17 mouse cellular contexts compared by ENCODE assay signal in genomic region chr17:3223721-3224120, GRCm38 (mm10).
DNase-seq lines count a peak whose midpoint lies in the region; ATAC-seq and TF ChIP-seq lines count a peak whose summit lies in the region.
"Had no signal": no experiment of that assay in that cellular context is flagged by ENCODE, and none has a peak within 500 bp of the region (broad histone marks: within the 10 kb centered on the region; RNA-seq: fewer than 3 reads in every experiment).

No protein-coding gene starts in this region.

- no peak for TF ChIP-seq CTCF in gastrocnemius, adult 2 months (IDR thresholded peaks at IDR 0.05)

- no peaks in the 10 kb centered on the region; the same call in 1 of the 2 replicates for H3K36me3 ChIP-seq in liver, embryonic 11.5 days (ENCODE audit: control insufficient read depth, insufficient read depth, low read length)
- 0 out of 2 replicates have a peak, but pooled peaks cover 8% of the 10 kb centered on the region for H3K36me3 ChIP-seq in liver, embryonic 12.5 days
- no peaks in the 10 kb centered on the region for H3K36me3 ChIP-seq in neural tube, embryonic 15.5 days
- H3K36me3 ChIP-seq: embryonic facial prominence, embryonic 12.5 days; heart, embryonic 12.5 days; liver, embryonic 15.5 days; midbrain, embryonic 15.5 days had no signal

- WGBS in liver, embryonic 11.5 days = 40% methylated on average over 3 of the region's 3 CpGs
- 38% methylated on average over 3 of the region's 3 CpGs for WGBS in liver, embryonic 12.5 days (ENCODE audit: insufficient replicate concordance)
- 84% methylated on average over 3 of the region's 3 CpGs for WGBS in neural tube, embryonic 15.5 days

- intact Hi-C loops in gastrocnemius, adult 2 months (cut with DNase I) = loop anchor here (1.0 to 2.0 kb wide), 3 partner anchors 19 to 139 kb away; partner anchors contain the start of gene Scaf8

- peak overlapping the region; percentile 35; the same call in 1 of the 2 replicates for H3K27ac ChIP-seq in gastrocnemius, adult 2 months
- peak overlapping the region; percentile 41; the same call in 1 of the 2 replicates for H3K27ac ChIP-seq in liver, embryonic 11.5 days (ENCODE audit: low read depth, low read length)
- H3K27ac ChIP-seq in liver, embryonic 12.5 days = no peak overlapping the region
- 0 out of 2 replicates have a peak overlapping the region, but pooled peaks have one; percentile 4 for H3K27ac ChIP-seq in neural tube, embryonic 15.5 days (replicated peaks)
- H3K27ac ChIP-seq: embryonic facial prominence, embryonic 12.5 days; forebrain, embryonic 10.5 days; hindbrain, embryonic 10.5 days; kidney, embryonic 15.5 days; liver, embryonic 15.5 days; midbrain, embryonic 10.5 days; midbrain, embryonic 15.5 days had no signal

- H3K27me3 ChIP-seq in liver, embryonic 11.5 days (replicated peaks; ENCODE audit: control insufficient read depth, insufficient read depth, low read length) = no peaks in the 10 kb centered on the region
- no peaks in the 10 kb centered on the region for H3K27me3 ChIP-seq in liver, embryonic 12.5 days (replicated peaks)
- H3K27me3 ChIP-seq in neural tube, embryonic 15.5 days (replicated peaks) = no peaks in the 10 kb centered on the region
- H3K27me3 ChIP-seq: embryonic facial prominence, embryonic 12.5 days; heart, embryonic 12.5 days; kidney, embryonic 15.5 days; liver, embryonic 15.5 days; midbrain, embryonic 15.5 days had no signal

- H3K9me3 ChIP-seq in liver, embryonic 11.5 days (ENCODE audit: control insufficient read depth, low read length) = no peaks in the 10 kb centered on the region
- H3K9me3 ChIP-seq in liver, embryonic 12.5 days (replicated peaks) = no peaks in the 10 kb centered on the region
- no peaks in the 10 kb centered on the region for H3K9me3 ChIP-seq in neural tube, embryonic 15.5 days (replicated peaks)
- H3K9me3 ChIP-seq: embryonic facial prominence, embryonic 12.5 days; forebrain, embryonic 10.5 days; heart, embryonic 12.5 days; hindbrain, embryonic 10.5 days; kidney, embryonic 15.5 days; liver, embryonic 15.5 days; midbrain, embryonic 10.5 days; midbrain, embryonic 15.5 days had no signal

- ATAC-seq in liver, embryonic 11.5 days (replicated peaks; ENCODE audit: low FRiP score) = 0 out of 2 replicates have a peak, but pooled peaks have one; percentile 13
- no peak for ATAC-seq in liver, embryonic 12.5 days
- ATAC-seq in neural tube, embryonic 15.5 days (ENCODE audit: low FRiP score) = no peak
- ATAC-seq: midbrain, embryonic 15.5 days had no signal

- H3K4me1 ChIP-seq in liver, embryonic 11.5 days (replicated peaks; ENCODE audit: control insufficient read depth, insufficient read depth, low read length) = peaks cover 25% of the 10 kb centered on the region
- peaks cover 59% of the 10 kb centered on the region for H3K4me1 ChIP-seq in liver, embryonic 12.5 days
- H3K4me1 ChIP-seq in neural tube, embryonic 15.5 days = peaks cover 14% of the 10 kb centered on the region
- H3K4me1 ChIP-seq: embryonic facial prominence, embryonic 12.5 days; forebrain, embryonic 10.5 days; hindbrain, embryonic 10.5 days; midbrain, embryonic 10.5 days; midbrain, embryonic 15.5 days had no signal

- no peak overlapping the region for H3K4me3 ChIP-seq in gastrocnemius, adult 2 months
- H3K4me3 ChIP-seq in liver, embryonic 11.5 days (ENCODE audit: low read depth, low read length) = no peak overlapping the region
- no peak overlapping the region for H3K4me3 ChIP-seq in liver, embryonic 12.5 days
- no peak overlapping the region for H3K4me3 ChIP-seq in neural tube, embryonic 15.5 days (replicated peaks)
- H3K4me3 ChIP-seq: embryonic facial prominence, embryonic 12.5 days; forebrain, embryonic 10.5 days; heart, embryonic 12.5 days; hindbrain, embryonic 10.5 days; kidney, embryonic 15.5 days; liver, embryonic 15.5 days; midbrain, embryonic 10.5 days; midbrain, embryonic 15.5 days had no signal

- no peak overlapping the region for H3K4me2 ChIP-seq in liver, embryonic 11.5 days
- no peak overlapping the region for H3K4me2 ChIP-seq in liver, embryonic 12.5 days
- no peak overlapping the region for H3K4me2 ChIP-seq in neural tube, embryonic 15.5 days
- H3K4me2 ChIP-seq: embryonic facial prominence, embryonic 12.5 days; heart, embryonic 12.5 days; kidney, embryonic 15.5 days; liver, embryonic 15.5 days; lung, embryonic 14.5 days; midbrain, embryonic 15.5 days had no signal

- DNase-seq in gastrocnemius, adult 2 months = no peak
- no peak for DNase-seq in gastrocnemius, adult 8-10 months (ENCODE audit: low spot score in 2 of 2)
- no peak for DNase-seq in liver, embryonic 11.5 days (ENCODE audit: low spot score)
- DNase-seq in thymus, postnatal 0 days (ENCODE audit: low spot score) = peak; percentile 14
- DNase-seq in thymus, postnatal 25 days = no peak
- no peak for DNase-seq in frontal cortex, adult 2 months (ENCODE audit: extremely low spot score in 1 of 2, low spot score in 1 of 2)

- H3K9ac ChIP-seq in liver, embryonic 11.5 days (ENCODE audit: low read depth, low read length) = no peak overlapping the region
- H3K9ac ChIP-seq in liver, embryonic 12.5 days = no peak overlapping the region
- H3K9ac ChIP-seq in neural tube, embryonic 15.5 days (replicated peaks) = no peak overlapping the region
- H3K9ac ChIP-seq: embryonic facial prominence, embryonic 12.5 days; heart, embryonic 12.5 days; kidney, embryonic 15.5 days; liver, embryonic 15.5 days; lung, embryonic 14.5 days; midbrain, embryonic 15.5 days had no signal
